Mouse (Mus musculus) hindbrain, embryonic 15.5 days (tissue): ENCODE results near the gene Adgrb3. TPM values are rescaled to one million over a fixed set of nuclear protein-coding genes. Genes with fewer than 3 reads are reported as not detected.
A peak's percentile ranks its signal among the peaks of the same experiment; 100 is the strongest.

Source experiments
- ATAC-seq: fragments of 200-750 bp; cut with Nextera tagmentation; 2 replicates; pipeline ENCODE4 v1.8.0; 2017; ENCODE audit warnings: low read depth, moderate number of reproducible peaks, moderate TSS enrichment; ENCODE audit not compliant: low FRiP score
- H3K27ac ChIP-seq: fragments of 300-500 bp; sonication (generic); replicated peaks from 2 replicates; pipeline ENCODE4 v1.5.1; 2015; ENCODE audit warnings: mild to moderate bottlenecking, inconsistent platforms
- H3K27me3 ChIP-seq: fragments of 300-500 bp; sonication (generic); 2 replicates; pipeline ENCODE4 v1.6.1; 2015; ENCODE audit warnings: control low read depth, inconsistent platforms
- H3K36me3 ChIP-seq: fragments of 300-500 bp; sonication (generic); 2 replicates; pipeline ENCODE4 v1.6.1; 2015; ENCODE audit warnings: control low read depth, inconsistent platforms
- H3K4me1 ChIP-seq: fragments of 300-500 bp; sonication (generic); replicated peaks from 2 replicates; pipeline ENCODE4 v1.6.1; 2015; ENCODE audit warnings: control low read depth, inconsistent platforms
- H3K4me2 ChIP-seq: fragments of 300-500 bp; sonication (generic); 2 replicates; pipeline ENCODE4 v1.6.1; 2015; ENCODE audit warnings: moderate library complexity, mild to moderate bottlenecking, inconsistent platforms
- H3K4me3 ChIP-seq: fragments of 300-500 bp; sonication (generic); 2 replicates; pipeline ENCODE4 v1.5.1; 2015; ENCODE audit warnings: mild to moderate bottlenecking, inconsistent platforms
- H3K9ac ChIP-seq: fragments of 300-500 bp; sonication (generic); 2 replicates; pipeline ENCODE4 v1.6.1; 2015; ENCODE audit warnings: inconsistent platforms
- H3K9me3 ChIP-seq: fragments of 300-500 bp; sonication (generic); 2 replicates; pipeline ENCODE4 v1.6.1; 2016; ENCODE audit warnings: control low read depth, inconsistent platforms
- WGBS: fragments of 180-500 bp; shearing (Covaris S2); methylation state at CpG from one replicate; pipeline ENCODE4 v1.1.7; 2015; 5-methylcytosine and 5-hydroxymethylcytosine counted together
- polyA plus RNA-seq: library from polyadenylated mRNA; unstranded; fragments of >200 nt; fragmentation: Nextera tagmentation; extraction: Ambion mirVana; gene quantifications from 2 replicates; pipeline ENCODE4 v1.2.1, GENCODE M21; 2015

The Adgrb3 gene
- polyA plus RNA-seq, 1 experiment from 2014 or later: 52.4 TPM

DNA sequence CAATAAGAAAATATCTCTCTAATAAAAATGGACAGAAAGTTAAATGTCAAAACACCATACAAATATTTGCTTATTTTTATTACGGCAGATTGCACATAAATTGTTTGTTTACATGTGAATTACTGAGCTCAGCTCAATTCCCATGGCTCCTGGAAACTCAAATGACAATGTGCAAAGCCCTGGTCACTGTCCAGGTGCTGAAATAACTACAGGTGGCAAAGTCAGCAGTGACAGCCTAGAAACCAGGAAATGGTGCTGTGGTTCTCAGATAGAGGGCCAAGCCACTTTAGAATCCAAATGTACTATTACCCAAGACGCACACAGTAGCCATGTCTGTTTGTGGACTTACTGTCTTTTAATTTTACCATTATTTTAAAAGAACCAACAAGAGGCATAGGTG is 465.3 kb downstream of the Adgrb3 start:
- WGBS: 89% methylated on average over 2 of the region's 2 CpGs
- no peak overlapping the region for H3K9ac ChIP-seq
- ATAC-seq: no peak

DNA sequence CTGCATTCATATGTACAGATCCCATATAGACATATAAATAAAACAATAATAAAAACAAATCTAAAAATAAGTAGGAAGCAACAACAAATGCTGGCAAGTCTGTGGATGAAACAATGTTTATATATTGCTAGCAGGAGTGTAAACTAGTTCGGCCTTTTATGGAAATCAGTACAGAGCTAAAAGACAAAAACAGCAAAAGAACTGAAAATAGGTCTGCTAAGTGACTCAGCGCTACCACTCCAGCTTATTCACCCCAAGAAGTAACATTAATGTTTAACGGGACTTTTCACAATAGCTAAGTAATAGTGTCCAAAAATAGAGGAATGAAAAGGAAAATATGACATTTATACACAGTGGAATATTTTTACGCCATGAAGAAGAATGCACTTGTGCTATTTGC is 471.0 kb downstream of the Adgrb3 start:
- no peaks in the 10 kb centered on the region for H3K9me3 ChIP-seq
- H3K27me3 ChIP-seq: no peaks in the 10 kb centered on the region
- H3K27ac ChIP-seq: no peak overlapping the region
- 92% methylated on average over 4 of the region's 4 CpGs for WGBS
- no peaks in the 10 kb centered on the region for H3K36me3 ChIP-seq
- H3K4me3 ChIP-seq: no peak overlapping the region
- H3K9ac ChIP-seq: no peak overlapping the region
- no peaks in the 10 kb centered on the region for H3K4me1 ChIP-seq
- ATAC-seq: no peak
- no peak overlapping the region for H3K4me2 ChIP-seq

More for the DNA sequence above, 465.3 kb downstream of the Adgrb3 start:
- Histone ChIP-seq H3K4me1 (no peaks in the 10 kb centered on the region), H3K27ac (no peak overlapping the region), H3K27me3 (no peaks in the 10 kb centered on the region), H3K36me3 (no peaks in the 10 kb centered on the region), H3K4me3 (no peak overlapping the region), H3K9me3 (no peaks in the 10 kb centered on the region), H3K4me2 (no peak overlapping the region)

DNA sequence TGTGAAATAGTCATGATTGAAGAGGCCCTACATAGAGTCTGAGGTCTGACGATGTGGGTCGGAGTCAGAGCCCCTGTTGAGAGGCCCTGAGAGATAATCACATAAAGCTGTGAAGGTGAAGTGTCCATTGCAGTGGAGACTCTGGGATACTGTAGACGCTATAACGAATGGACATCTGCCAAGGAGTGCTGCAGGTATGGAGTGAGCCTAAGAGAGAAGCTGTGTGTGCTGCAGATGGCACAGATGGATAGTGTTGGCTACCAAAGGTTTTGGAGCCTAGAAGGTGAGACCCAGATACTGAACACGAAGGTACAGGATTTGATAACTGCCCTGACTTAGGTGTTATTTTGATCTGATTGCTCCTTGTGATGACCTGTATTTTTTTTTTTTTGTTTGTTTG is 474.0 kb downstream of the Adgrb3 start:
- ATAC-seq: no peak
- no peak overlapping the region for H3K4me2 ChIP-seq
- no peaks in the 10 kb centered on the region for H3K27me3 ChIP-seq
- H3K9me3 ChIP-seq: no peaks in the 10 kb centered on the region
- no peaks in the 10 kb centered on the region for H3K4me1 ChIP-seq
- no peak overlapping the region for H3K27ac ChIP-seq
- WGBS: 93% methylated on average over 5 of the region's 5 CpGs
- no peak overlapping the region for H3K4me3 ChIP-seq
- no peaks in the 10 kb centered on the region for H3K36me3 ChIP-seq
- H3K9ac ChIP-seq: no peak overlapping the region

DNA sequence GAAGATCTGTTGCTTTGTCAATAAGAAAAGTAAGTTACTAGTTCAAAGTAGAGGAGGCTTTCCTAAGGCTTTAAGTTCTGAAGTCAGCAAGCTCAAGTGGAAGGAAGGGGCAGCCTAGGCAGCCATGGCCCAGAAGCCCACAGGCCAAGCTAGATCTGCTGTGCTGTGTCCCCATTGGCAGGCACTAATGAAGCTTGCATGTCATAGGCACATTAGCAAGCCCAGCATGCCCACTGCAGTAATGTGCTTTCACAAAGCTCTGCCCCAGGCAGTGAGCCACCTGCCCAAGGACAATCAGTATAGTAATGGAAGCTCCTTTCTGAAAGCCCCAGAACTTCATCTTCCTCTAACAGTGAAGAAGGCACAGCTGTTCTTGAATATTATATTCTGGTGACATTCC is 484.6 kb downstream of the Adgrb3 start:
- ATAC-seq: no peak

DNA sequence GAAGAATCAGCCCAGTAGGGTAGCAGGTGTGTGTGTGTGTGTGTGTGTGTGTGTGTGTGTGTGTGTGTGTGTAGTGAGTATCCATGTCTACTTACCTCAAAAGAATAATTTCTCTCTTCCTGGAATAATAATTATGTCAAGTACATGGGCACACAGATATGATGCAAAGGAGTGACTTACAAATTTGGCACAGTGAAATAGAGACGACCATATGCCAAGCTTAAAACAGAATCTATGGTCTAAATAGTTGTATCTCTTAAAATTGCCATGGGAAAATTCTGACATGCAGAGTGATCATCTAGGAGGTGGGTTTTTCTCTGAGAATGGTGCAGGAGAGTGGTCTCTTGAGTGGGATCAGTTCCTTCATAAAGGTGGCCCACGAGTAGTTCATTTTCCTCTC is 504.1 kb downstream of the Adgrb3 start:
- no peak overlapping the region for H3K4me2 ChIP-seq
- H3K27me3 ChIP-seq: no peaks in the 10 kb centered on the region
- no peak overlapping the region for H3K4me3 ChIP-seq
- H3K36me3 ChIP-seq: no peaks in the 10 kb centered on the region
- ATAC-seq: no peak
- H3K4me1 ChIP-seq: no peaks in the 10 kb centered on the region
- no peak overlapping the region for H3K9ac ChIP-seq
- 79% methylated on average over 2 of the region's 2 CpGs for WGBS
- no peak overlapping the region for H3K27ac ChIP-seq
- no peaks in the 10 kb centered on the region for H3K9me3 ChIP-seq

More for the DNA sequence above, 484.6 kb downstream of the Adgrb3 start:
- Histone ChIP-seq H3K36me3 (no peaks in the 10 kb centered on the region), H3K4me2 (no peak overlapping the region), H3K9ac (no peak overlapping the region), H3K4me3 (no peak overlapping the region), H3K27ac (no peak overlapping the region), H3K4me1 (no peaks in the 10 kb centered on the region), H3K27me3 (no peaks in the 10 kb centered on the region), H3K9me3 (no peaks in the 10 kb centered on the region)

DNA sequence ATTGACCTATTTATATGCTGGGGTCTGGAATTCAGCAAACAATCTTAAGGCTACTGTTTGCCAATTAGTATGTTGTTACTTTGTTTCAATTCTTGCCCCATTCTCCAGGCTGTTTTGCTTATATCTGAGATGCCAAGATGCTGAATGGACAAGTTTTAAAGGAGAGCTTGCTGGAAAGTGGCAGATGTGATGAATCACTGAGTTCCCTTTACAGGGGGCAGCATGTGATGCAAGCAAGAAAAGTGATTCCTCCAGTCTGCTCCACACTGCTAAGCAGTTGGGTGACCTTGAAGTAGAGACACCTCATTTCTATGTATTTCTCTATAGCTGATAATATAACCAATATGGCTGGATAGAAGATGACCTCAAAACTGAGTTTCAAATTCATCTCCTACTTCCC is 512.4 kb downstream of the Adgrb3 start:
- no peak overlapping the region for H3K9ac ChIP-seq
- no peaks in the 10 kb centered on the region for H3K4me1 ChIP-seq
- no peaks in the 10 kb centered on the region for H3K9me3 ChIP-seq
- H3K4me3 ChIP-seq: no peak overlapping the region
- no peaks in the 10 kb centered on the region for H3K27me3 ChIP-seq
- H3K36me3 ChIP-seq: no peaks in the 10 kb centered on the region
- H3K4me2 ChIP-seq: no peak overlapping the region
- no peak overlapping the region for H3K27ac ChIP-seq
- no peak for ATAC-seq

DNA sequence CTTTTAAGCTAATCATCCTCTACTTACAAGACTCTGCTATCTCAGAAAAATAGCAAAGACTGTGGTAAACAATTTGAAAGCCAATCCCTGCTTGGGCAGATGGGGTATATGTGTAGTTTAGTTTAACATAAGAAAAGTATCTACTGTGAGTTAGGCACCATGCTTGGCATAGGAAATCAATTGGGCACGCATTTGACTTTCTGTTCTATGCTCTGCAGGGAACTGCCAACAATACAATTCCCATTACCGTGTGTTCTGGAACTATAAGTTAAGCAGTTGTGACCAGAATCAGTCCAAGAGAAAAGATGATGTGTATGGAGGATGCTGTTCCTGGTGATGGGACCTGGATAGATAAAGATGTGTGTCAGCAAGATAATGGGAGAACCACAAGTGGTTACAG is 517.2 kb downstream of the Adgrb3 start:
- no peak for ATAC-seq
- Histone ChIP-seq H3K36me3 (no peaks in the 10 kb centered on the region), H3K4me3 (no peak overlapping the region), H3K27me3 (no peaks in the 10 kb centered on the region), H3K4me1 (no peaks in the 10 kb centered on the region), H3K27ac (no peak overlapping the region), H3K9ac (no peak overlapping the region), H3K4me2 (no peak overlapping the region), H3K9me3 (no peaks in the 10 kb centered on the region)
- 24% methylated on average over 2 of the region's 2 CpGs for WGBS

DNA sequence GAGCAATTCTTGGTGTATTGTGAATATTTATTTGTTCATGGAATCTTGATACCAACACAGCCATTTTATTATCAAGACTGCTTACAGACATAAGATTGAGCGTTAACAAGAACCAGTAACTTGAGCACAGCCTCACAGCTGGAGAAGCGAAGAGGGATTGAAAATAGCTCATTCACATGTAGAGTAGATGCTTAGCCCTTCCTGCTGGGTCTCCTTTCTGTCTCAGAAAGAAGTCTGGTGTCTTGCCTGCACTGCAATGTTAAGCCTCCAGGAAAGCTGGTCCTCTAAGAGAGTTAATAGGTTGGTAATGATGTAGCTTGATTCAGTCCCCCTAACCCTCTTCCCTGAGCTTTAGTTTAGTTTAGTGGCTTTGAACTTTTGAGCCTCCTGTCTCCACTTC is 519.4 kb downstream of the Adgrb3 start:
- no peak overlapping the region for H3K27ac ChIP-seq

DNA sequence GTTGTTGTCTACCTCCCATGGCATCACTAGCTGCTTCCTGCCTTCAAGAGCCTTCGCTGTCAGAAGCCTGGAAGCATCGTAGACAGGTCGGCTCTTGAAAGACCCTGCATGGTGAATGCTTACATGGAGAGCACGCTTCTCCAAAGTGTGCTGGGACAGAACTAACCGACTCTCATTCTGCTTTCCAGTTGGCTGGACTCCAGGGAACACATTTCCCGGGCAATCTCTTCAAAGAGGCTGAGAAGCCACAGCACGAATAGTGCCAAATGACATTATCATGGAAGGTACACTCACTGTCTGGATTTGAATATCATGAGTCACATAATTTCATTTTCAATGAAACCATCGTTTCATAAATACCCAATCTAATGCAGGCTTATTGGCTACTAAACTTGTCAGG is 548.0 kb downstream of the Adgrb3 start:
- no peak overlapping the region for H3K4me2 ChIP-seq
- H3K9me3 ChIP-seq: no peaks in the 10 kb centered on the region
- H3K36me3 ChIP-seq: no peaks in the 10 kb centered on the region
- H3K27ac ChIP-seq: no peak overlapping the region
- H3K4me3 ChIP-seq: no peak overlapping the region
- WGBS: 67% methylated on average over 8 of the region's 8 CpGs
- no peaks in the 10 kb centered on the region for H3K27me3 ChIP-seq
- no peaks in the 10 kb centered on the region for H3K4me1 ChIP-seq
- no peak overlapping the region for H3K9ac ChIP-seq
- ATAC-seq: no peak

More for the DNA sequence above, 519.4 kb downstream of the Adgrb3 start:
- no peak overlapping the region for H3K4me3 ChIP-seq
- H3K27me3 ChIP-seq: no peaks in the 10 kb centered on the region
- no peak for ATAC-seq
- H3K36me3 ChIP-seq: no peaks in the 10 kb centered on the region
- WGBS: 9% methylated on average over 2 of the region's 2 CpGs
- no peaks in the 10 kb centered on the region for H3K9me3 ChIP-seq
- H3K4me1 ChIP-seq: no peaks in the 10 kb centered on the region
- no peak overlapping the region for H3K4me2 ChIP-seq
- no peak overlapping the region for H3K9ac ChIP-seq

DNA sequence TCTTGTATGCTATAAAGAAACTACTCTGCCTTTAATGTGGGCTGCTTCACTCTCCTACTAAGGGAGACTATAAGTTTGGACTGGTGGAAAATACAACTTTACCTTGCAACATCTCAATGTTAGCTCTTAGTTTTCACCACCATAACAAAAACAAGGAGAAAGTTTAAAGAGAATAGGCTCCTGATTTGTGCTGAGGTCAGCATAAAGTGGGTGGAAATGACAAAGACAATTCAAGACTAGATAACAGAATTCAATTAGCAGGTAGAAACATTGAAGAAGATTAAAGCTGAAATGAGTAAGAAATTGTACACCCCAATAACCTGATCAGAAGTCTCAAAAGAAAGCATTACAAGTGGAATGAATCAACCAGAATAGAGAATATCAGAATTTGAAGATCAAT is 578.9 kb downstream of the Adgrb3 start:
- Histone ChIP-seq H3K27ac (no peak overlapping the region), H3K9ac (no peak overlapping the region), H3K36me3 (no peaks in the 10 kb centered on the region), H3K27me3 (no peaks in the 10 kb centered on the region), H3K4me1 (no peaks in the 10 kb centered on the region), H3K9me3 (no peaks in the 10 kb centered on the region), H3K4me3 (no peak overlapping the region), H3K4me2 (no peak overlapping the region)
- no peak for ATAC-seq

DNA sequence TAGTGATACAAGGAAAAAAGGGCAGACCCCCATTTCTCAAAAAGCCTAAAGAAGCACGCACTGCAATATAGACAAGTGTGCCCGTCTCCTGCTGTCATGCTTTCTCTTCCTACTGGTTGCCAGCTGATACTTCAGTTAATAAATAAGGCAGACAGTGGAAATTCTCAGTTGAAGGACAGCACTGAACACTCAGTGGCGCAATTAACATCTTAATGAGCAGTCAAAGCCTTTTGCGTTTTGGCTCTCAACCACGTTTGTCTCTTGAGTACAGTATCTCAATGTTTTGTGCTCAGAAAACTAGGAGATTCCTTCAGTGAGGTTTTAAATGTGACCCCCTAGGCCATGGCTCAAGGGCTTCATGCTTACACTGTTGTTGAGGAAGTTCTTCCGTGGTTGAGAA is 587.1 kb downstream of the Adgrb3 start:
- no peaks in the 10 kb centered on the region for H3K36me3 ChIP-seq
- H3K9ac ChIP-seq: no peak overlapping the region
- H3K4me3 ChIP-seq: no peak overlapping the region
- ATAC-seq: no peak
- no peak overlapping the region for H3K4me2 ChIP-seq
- H3K27ac ChIP-seq: no peak overlapping the region
- no peaks in the 10 kb centered on the region for H3K9me3 ChIP-seq
- H3K4me1 ChIP-seq: no peaks in the 10 kb centered on the region
- H3K27me3 ChIP-seq: no peaks in the 10 kb centered on the region
- 48% methylated on average over 6 of the region's 6 CpGs for WGBS

DNA sequence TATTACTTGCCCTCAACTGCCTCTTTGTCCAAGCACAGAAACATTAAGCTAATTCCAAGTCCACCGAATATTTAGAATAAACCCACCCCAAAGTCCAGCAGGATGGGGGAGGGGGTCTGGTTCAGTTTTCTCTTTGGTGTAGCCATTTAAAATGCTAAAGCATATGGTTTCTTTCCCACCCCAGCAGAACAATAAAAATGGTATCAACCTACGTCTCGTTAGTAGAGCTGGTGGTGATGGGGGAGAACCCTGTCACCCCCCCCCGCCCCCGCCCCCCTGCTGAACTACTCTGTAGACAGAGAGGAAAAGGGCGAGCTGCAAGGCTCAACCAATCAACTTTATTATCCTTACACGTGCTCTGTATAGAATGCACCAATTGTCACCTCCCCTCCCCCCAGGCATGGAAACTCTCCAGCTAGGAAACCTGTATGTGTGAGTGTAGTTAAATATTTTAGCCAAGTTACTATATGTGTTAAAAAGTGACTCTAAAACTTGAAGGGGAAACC is 600.2 kb downstream of the Adgrb3 start:
- ATAC-seq: peak; percentile 81
- H3K27me3 ChIP-seq: no peaks in the 10 kb centered on the region
- H3K27ac ChIP-seq: peak overlapping the region; percentile 94
- peak overlapping the region; percentile 62 for H3K4me2 ChIP-seq
- peak overlapping the region; percentile 68 for H3K9ac ChIP-seq
- H3K36me3 ChIP-seq: no peaks in the 10 kb centered on the region
- peak overlapping the region; percentile 56 for H3K4me3 ChIP-seq
- WGBS: 8% methylated on average over 7 of the region's 7 CpGs
- H3K4me1 ChIP-seq: peaks cover 15% of the 10 kb centered on the region
- H3K9me3 ChIP-seq: no peaks in the 10 kb centered on the region

DNA sequence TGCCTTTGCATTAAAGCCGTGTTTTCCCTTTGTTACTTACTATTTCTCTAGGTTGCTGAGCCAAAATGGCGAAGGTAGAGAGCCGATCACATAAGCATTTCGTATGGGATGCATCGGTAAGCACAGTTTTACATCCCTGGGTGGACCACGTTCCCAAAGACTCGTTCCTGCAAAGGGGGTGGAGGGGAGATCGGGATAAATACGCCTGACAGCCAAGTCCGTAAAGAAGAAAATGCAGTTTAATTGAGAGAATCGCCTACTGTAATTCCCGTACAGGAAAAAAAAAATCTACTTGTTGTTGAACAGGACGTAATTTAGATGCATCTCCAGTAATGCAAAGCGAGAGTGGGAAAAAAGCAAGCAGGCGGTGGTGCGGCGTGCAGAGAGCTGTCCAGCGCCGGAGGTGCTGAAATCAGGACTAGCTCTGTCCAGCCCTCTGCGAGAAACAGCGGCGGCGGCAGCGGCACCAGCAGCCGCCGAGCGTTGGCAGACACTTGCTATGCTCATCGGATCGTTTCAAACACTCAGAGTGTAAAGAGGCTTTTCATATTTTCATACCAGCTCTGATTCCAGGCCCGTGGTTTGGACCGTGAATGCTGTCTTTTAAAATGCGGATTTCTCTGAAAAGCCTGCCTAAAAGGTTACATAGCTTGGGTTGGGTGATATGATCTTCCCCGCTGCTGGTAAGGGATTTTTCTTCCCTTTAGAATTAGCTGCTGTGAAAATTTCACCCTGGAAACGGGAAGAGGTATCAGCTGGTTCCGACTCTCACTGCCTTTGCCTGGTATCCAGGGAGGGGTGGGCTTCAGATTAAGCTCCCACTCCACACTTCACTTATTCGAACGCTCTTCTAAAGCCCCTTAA is 600.9 kb downstream of the Adgrb3 start:
- H3K4me2 ChIP-seq: peak overlapping the region; percentile 62
- H3K36me3 ChIP-seq: no peaks in the 10 kb centered on the region
- peak overlapping the region; percentile 68 for H3K9ac ChIP-seq
- peak; percentile 86 for ATAC-seq
- H3K9me3 ChIP-seq: no peaks in the 10 kb centered on the region
- WGBS: 2% methylated on average over 37 of the region's 37 CpGs
- peak overlapping the region; percentile 56 for H3K4me3 ChIP-seq
- peak overlapping the region; percentile 94 for H3K27ac ChIP-seq
- H3K27me3 ChIP-seq: no peaks in the 10 kb centered on the region
- peaks cover 15% of the 10 kb centered on the region for H3K4me1 ChIP-seq
